Mouse (Mus musculus) C2C12 (cell line): ENCODE data around the gene Ppm1e. TPM values are rescaled to one million over a fixed set of nuclear protein-coding genes. Genes with fewer than 3 reads are reported as not detected.

Experiments
- H3K27me3 ChIP-seq: one replicate; pipeline ENCODE4 v1.6.1; 2011; ENCODE audit not compliant: control insufficient read depth, insufficient read depth, insufficient read length
- H3K36me3 ChIP-seq: one replicate; pipeline ENCODE4 v1.6.1; 2011; ENCODE audit not compliant: control insufficient read depth, insufficient read depth
- H3K4me3 ChIP-seq: one replicate; pipeline ENCODE4 v1.5.1; 2011; ENCODE audit warnings: mild to moderate bottlenecking, control low read depth; ENCODE audit not compliant: poor library complexity, insufficient read depth, severe bottlenecking
- H3K79me2 ChIP-seq: one replicate; pipeline ENCODE4 v1.6.1; 2011; ENCODE audit not compliant: control insufficient read depth, insufficient read depth
- H3K79me3 ChIP-seq: one replicate; pipeline ENCODE4 v1.6.1; 2011; ENCODE audit warnings: low read depth, control low read depth
- H3ac ChIP-seq: one replicate; pipeline ENCODE3; 2011; ENCODE audit warnings: low read depth; ENCODE audit not compliant: control insufficient read depth, insufficient read length
- CEBPB ChIP-seq: IDR thresholded peaks from one replicate; pipeline ENCODE4 v1.6.1; 2011; ENCODE audit warnings: low read depth, mild to moderate bottlenecking, control low read depth, moderate library complexity
- CTCF ChIP-seq: IDR thresholded peaks from one replicate; pipeline ENCODE4 v1.5.1; 2011; ENCODE audit not compliant: control insufficient read depth, insufficient read depth, insufficient read length
- FOSL1 ChIP-seq: IDR thresholded peaks from one replicate; pipeline ENCODE4 v1.8.0; 2011; ENCODE audit warnings: mild to moderate bottlenecking, low read length; ENCODE audit not compliant: poor library complexity, insufficient read depth, severe bottlenecking
- MAX ChIP-seq: IDR thresholded peaks from one replicate; pipeline ENCODE4 v1.6.1; 2011; ENCODE audit warnings: mild to moderate bottlenecking, control low read depth
- MYOD1 ChIP-seq: IDR thresholded peaks from one replicate; pipeline ENCODE4 v1.6.1; 2011; ENCODE audit warnings: low read depth; ENCODE audit not compliant: control insufficient read depth, insufficient read length
- MYOG ChIP-seq: IDR thresholded peaks from one replicate; pipeline ENCODE4 v1.6.1; 2011; ENCODE audit not compliant: control insufficient read depth, insufficient read length; ENCODE audit errors: extremely low read depth
- USF1 ChIP-seq: IDR thresholded peaks from one replicate; pipeline ENCODE4 v1.6.1; 2011; ENCODE audit warnings: low read depth, mild to moderate bottlenecking, control low read depth, moderate library complexity
- polyA plus RNA-seq: library from polyadenylated mRNA; unstranded; fragments of >200 nt; fragmentation: generic; extraction: Trizol; gene quantifications from one replicate; pipeline ENCODE4 v1.2.1, GENCODE M21; 2012; ENCODE audit warnings: missing spikeins

Gene Ppm1e
- polyA plus RNA-seq, 1 experiment: 0.59 TPM

DNA sequence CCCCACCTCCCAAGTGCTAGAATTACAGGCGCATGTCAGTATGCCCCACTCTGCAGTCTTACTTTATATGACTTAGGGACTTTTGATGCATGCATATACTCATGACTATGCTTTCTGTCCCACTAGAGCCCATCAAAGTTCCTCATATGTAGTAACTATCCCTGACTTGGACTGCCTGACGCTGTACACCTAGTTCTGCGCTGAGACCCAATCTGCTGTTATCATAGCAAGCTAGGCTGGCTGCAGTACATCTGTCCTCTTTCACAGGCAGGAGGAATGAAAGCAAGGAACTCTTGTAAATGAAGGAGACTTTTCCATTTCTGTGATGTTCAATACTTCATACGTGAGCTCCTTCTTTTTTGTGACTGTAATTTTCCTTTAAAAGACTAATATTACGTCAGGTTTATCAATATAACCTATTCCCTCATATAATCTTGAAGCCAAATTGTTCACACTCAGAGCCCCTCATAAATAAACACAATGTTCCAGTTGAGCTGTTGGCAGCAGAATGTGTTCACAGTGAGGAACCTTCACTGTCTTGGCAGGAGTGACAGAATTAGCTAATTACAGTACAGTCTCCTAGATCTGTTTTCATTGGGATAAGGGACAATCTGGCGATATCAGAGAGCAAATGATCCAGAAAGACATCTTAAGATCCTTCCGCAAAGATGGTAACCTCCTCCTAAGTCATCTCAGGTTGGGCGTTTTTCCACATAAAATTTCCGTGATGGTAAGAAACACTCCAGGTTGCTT lies 39.7 kb downstream of the Ppm1e start:
- Histone ChIP-seq H3K79me3 (no peaks in the 10 kb centered on the region), H3K36me3 (no peaks in the 10 kb centered on the region), H3K4me3 (no peak overlapping the region), H3K79me2 (no peaks in the 10 kb centered on the region), H3ac (no peak overlapping the region), H3K27me3 (no peaks in the 10 kb centered on the region)
- TF ChIP-seq CEBPB: no peak
- TF ChIP-seq USF1: no peak
- TF ChIP-seq MYOG: no peak
- no peak for TF ChIP-seq CTCF
- no peak for TF ChIP-seq MAX
- no peak for TF ChIP-seq MYOD1

DNA sequence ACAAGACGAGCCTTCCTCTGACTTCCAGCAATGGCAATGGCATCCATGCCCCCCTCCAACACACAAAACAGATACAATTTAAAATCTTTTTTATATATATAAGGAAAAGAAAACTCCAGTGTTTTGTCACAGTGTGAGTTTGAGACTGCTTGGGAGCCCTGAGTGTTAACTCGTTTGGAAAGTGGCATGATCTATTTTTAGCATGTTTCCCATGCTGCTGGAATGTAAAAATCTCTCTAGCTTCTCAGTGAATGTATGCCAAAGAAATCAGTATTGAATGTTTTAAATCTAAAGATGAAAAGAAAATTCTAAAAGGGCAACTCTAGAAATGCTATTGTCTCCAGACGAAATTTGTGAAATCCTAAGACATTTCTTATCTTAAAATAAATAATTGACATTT lies 45.3 kb downstream of the Ppm1e start:
- Histone ChIP-seq H3ac (no peak overlapping the region), H3K27me3 (no peaks in the 10 kb centered on the region), H3K36me3 (no peaks in the 10 kb centered on the region), H3K79me3 (no peaks in the 10 kb centered on the region), H3K4me3 (no peak overlapping the region), H3K79me2 (no peaks in the 10 kb centered on the region)
- TF ChIP-seq CEBPB (no peak), MAX (no peak), MYOD1 (no peak), MYOG (no peak), CTCF (no peak), USF1 (no peak), FOSL1 (no peak)

DNA sequence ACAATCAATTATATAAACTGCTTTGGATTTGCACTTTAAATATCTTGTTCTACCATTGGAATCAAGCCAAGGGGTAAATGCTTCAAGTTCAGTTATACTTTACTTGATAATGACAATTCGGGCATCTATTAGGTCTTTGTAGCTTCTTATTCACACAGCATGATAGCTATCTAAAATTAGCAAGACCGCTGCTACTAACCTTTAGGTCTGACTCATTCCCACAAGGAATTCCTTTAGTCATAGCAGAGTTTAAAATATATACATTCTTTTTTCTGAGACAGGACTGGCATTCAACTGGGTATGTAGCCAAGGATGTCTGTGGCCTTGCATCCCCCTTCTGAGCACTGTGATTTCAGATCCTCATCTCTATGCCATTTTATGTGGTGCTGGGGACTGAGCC lies 48.5 kb downstream of the Ppm1e start:
- Histone ChIP-seq H3K79me3 (no peaks in the 10 kb centered on the region), H3K79me2 (no peaks in the 10 kb centered on the region), H3K4me3 (no peak overlapping the region), H3K36me3 (no peaks in the 10 kb centered on the region), H3ac (no peak overlapping the region), H3K27me3 (no peaks in the 10 kb centered on the region)
- TF ChIP-seq MAX (no peak), MYOG (no peak), FOSL1 (peak; percentile 79), CTCF (no peak)

DNA sequence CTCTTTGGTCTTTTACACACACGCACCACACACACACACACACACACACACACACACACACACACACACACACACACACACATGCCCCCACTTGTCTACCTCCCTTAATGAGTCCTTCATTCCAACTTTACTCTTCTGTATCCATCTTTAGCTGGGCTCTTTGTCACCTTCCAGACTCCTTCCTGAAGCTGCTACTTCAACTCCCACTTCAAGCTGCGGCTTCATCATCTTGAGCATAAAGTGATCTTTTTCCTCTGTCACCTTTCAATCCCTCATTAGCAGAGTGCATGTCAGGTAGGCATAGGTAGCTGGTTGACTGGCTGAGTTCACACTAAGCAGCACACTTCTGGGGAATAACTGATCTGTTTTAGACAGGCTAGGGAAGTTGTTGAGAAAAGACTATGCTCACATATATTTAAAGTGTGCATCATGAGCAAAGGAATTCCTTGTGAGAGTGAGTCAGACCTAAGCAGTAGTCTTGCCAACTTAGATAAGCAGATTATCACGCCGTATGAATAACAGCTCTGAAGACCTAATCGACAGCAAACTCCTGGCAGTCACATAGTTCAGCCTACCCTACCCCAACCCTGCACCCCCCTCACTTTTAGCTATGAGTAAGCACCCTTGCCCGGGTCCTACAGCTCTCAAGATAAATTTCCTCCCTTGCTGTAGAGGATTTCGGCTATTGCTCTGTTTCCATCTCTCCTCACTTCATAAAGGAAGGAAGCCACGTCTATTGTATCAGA lies 49.3 kb downstream of the Ppm1e start:
- no peak overlapping the region for H3K4me3 ChIP-seq
- H3K79me2 ChIP-seq: no peaks in the 10 kb centered on the region
- H3ac ChIP-seq: no peak overlapping the region
- H3K79me3 ChIP-seq: no peaks in the 10 kb centered on the region
- TF ChIP-seq MYOD1 (no peak), CTCF (no peak), MAX (peak; percentile 52), USF1 (no peak), FOSL1 (peak; percentile 89)
- no peaks in the 10 kb centered on the region for H3K36me3 ChIP-seq
- H3K27me3 ChIP-seq: no peaks in the 10 kb centered on the region

DNA sequence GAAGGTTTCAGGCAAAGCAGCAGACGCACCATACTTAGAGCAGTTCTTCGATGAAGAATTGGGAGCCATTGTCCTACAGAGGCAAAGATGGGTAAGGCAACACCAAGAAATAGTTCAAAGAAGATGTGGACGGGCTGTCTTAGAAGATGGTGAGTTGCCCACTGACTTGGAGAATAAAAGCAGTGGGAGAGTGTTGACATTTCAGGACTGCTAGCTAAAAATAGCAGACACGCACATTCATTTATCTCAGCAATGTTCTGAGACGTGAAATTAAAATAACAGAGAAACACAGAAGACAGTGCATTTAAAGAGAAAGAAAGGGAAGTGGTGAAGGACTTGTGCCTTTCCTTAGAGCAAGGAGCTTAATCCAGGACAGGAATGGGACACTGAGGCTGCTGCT lies 59.8 kb downstream of the Ppm1e start:
- Histone ChIP-seq H3K4me3 (no peak overlapping the region), H3K27me3 (no peaks in the 10 kb centered on the region), H3K79me3 (no peaks in the 10 kb centered on the region), H3ac (no peak overlapping the region), H3K79me2 (no peaks in the 10 kb centered on the region), H3K36me3 (no peaks in the 10 kb centered on the region)
- TF ChIP-seq FOSL1 (no peak), CEBPB (no peak), CTCF (no peak), MAX (no peak), MYOG (no peak), MYOD1 (no peak), USF1 (no peak)

DNA sequence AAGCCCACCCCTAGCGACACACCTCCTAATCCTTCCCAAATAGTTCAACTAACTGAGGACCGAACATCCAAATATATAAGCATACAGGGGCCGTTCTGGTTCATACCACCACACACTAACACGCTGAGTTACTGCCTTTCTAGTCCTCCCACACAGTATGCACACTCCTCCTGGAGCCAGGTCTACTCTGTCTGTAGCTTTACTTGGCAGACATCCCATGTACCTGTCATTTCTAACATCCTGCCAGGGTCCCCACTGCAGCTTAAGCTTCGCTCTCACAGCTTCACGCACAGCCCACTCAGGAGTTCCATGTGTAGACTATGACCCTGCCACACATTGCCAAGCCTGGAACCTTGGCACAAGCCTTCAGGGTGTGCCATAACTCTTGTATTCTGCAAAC lies 62.4 kb downstream of the Ppm1e start:
- H3K27me3 ChIP-seq: no peaks in the 10 kb centered on the region

More for the DNA sequence above, 62.4 kb downstream of the Ppm1e start:
- no peaks in the 10 kb centered on the region for H3K79me3 ChIP-seq
- no peak overlapping the region for H3K4me3 ChIP-seq
- no peak overlapping the region for H3ac ChIP-seq
- H3K36me3 ChIP-seq: no peaks in the 10 kb centered on the region
- TF ChIP-seq USF1 (no peak), CTCF (no peak)
- no peaks in the 10 kb centered on the region for H3K79me2 ChIP-seq
